Mouse (Mus musculus) testis, postnatal 10 days (tissue): Measurements from ENCODE around the gene Rfk.

Experiments
- DNase-seq: peaks from one replicate; pipeline ENCODE4 v3.0.0; 2021; ENCODE audit warnings: low spot score

Rfk gene

GRCm38 (mm10) chr19:17385022-17385421 is 8.8 kb upstream of the Rfk start:
- DNase-seq: no peak

DNA sequence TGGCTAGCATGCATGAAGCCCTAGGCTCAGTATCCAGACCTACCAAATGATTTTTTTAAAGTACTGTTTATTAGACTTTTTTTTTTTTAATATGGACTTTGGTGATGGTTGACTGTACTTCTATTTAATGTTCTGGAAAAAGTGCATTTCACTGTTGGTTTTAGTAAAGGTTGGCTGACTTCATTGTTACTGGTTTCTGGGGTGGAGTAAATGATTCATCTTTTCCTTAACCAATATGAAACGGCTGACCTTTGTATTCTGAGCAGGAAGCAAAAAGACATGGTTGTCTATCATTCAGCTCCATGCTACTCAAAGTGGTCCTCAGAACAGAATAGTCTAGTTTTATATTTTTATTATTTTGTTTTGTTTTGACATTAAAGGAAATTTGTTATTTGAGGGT is 8.4 kb upstream of the Rfk start:
- DNase-seq: no peak

GRCm38 (mm10) chr19:17386424-17386823 is 7.4 kb upstream of the Rfk start:
- DNase-seq: no peak

DNA sequence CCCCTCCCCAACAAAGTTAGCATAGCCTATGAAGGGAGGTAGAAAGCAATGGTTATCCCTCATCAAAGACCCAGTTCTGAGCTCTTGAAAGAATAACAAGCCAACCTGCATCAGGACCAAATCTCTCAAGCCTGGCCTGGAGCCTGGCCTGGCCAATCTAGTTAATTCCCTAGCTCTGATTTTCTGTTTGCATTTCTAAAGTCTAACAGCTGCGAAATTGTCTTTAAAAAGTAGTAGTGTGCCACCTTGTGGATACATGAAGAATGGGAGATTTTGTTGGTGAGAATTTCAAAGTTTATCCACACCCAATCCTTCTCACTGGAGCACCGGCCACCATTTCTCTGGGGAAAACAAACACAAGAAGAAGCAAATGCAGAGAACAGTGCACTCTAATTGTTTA is 5.4 kb upstream of the Rfk start:
- no peak for DNase-seq

DNA sequence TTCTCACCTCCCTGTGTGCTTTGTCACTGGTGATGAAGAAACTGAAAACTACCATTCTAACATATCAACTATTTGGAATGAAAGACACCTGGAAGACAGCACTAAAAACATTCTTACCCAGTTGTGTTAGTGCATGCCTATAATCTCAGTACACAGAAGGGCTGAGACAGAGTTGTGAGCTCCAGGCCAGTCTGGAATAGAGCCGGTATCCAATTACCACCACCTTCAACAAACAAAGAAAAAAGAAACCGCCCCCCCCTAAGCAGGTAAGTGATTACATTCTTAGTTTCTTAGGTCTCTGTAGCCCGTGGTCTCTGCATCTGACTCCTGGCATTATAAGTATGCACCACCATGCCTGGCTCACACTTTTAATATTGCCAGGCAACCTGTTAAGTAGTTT is 977 bp upstream of the Rfk start:
- no peak for DNase-seq

DNA sequence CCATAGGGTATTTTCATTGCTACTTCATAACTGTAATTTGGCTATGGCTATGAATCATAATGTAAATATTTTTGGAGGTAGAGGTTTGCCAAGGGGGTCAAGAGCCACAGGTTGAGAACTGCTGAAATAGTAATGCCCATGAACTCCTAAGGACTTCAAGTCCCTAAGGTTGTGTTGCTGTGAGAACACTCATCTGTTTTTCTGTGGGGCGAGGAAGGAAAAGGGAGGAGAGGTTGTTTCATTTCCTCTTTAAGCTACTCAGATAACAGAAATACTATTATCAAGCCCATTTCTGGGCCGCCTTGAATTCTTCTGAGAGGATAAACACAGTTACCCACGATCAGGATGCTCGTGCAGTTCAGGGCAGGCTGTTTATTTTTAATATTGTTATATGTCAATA is 3.0 kb downstream of the Rfk start:
- no peak for DNase-seq

DNA sequence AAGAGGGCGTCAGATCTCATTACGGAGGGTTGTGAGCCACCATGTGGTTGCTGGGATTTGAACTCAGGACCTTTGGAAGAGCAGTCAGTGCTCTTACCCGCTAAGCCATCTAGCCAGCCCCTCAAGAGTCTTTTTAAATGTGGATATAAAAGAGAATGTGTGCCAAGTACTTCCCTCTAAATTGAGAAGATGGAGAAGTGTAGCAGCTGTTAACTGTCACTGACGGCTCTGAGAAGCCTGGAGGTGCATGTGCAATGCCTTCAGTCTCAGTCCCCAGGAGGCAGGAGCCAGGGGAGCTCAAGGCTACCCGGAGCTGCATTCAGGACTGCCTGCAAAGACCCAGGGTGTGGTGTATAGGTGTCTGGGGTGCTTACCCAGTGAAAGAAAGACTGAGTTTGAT is 4.1 kb downstream of the Rfk start:
- no peak for DNase-seq

DNA sequence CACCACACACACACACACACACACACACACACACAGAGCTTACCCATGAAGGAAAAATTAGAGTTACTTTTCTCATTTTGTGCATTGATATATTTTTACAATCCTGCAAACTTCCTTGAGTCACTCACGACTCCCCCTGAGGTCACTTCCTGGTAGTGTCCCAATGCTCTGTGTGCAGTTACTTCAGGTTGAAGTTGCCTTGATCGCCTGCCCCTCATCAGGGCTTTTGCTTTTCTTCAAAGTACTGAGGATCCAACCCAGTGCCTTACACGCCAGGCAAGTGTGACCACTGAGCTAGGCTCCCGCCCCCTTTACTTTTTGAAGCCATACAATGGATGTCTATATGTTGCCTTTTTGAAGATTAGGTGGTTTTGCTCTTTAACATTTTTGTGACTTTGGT is 6.1 kb downstream of the Rfk start:
- DNase-seq: no peak

DNA sequence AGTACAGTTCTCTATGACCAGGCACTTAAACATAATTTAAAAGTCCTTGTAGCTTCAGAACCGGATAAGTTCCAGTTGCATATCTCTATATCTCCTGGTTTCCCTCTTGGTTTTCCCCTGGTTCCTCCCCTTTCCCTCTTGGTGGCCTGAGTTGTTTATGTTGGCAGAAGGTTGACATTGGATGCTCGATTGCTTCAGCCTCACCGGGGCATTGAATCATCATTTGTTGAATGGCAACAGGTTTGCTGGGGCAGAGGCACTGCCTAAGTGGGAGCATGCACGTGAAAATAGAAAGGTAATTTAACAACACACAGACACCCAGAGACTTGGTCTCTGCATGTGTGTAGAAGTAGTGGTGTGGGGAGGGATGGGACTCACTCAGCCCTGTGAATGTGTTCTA is 6.7 kb downstream of the Rfk start:
- DNase-seq: no peak

GRCm38 (mm10) chr19:17403175-17403574 is 9.3 kb downstream of the Rfk start:
- DNase-seq: no peak

DNA sequence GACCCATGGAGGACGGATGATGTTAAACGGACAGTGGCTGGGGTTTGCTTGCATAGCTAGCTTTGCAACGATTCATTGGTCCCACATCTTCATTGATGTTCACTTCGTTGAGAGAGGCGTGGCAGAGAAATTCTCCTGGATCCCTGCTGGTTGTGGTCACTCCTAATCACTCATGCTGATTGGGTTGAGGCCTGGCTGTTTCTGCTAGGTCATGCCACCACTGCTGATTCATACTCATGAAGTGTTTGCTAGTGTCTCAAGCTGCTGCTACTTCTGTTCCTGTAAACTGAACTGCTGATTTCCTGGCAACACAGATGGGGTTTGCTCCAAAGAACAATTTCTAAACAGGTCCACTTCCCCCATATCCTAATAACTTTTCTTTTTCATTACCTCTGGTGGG is 13.0 kb downstream of the Rfk start:
- no peak for DNase-seq

- no peak for DNase-seq
Measured at GRCm38 (mm10) chr19:17408591-17408990, 14.7 kb downstream of the Rfk start.

DNA sequence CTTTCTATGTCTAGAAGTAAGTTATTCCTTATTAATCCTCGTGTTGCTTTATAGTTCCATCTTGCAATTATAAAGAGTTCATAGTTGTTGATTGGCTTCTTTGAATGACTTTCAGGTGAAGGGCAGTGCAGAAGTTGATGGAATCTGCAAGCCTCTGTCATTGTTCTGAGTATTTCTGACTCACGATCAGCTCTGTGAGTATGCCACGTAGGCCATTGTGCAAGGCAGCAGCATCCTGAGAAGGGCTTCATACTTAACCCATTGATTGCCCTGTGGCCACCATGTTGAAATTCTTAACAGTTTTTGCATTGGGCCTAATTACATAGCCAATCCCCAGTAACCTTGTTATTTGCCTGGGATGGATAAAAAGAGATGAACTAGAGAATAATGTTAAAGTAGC is 15.5 kb downstream of the Rfk start:
- DNase-seq: no peak

GRCm38 (mm10) chr19:17410465-17411065 is 16.7 kb downstream of the Rfk start:
- DNase-seq: no peak

- DNase-seq: no peak
Measured at GRCm38 (mm10) chr19:17412915-17413459, 19.1 kb downstream of the Rfk start.

DNA sequence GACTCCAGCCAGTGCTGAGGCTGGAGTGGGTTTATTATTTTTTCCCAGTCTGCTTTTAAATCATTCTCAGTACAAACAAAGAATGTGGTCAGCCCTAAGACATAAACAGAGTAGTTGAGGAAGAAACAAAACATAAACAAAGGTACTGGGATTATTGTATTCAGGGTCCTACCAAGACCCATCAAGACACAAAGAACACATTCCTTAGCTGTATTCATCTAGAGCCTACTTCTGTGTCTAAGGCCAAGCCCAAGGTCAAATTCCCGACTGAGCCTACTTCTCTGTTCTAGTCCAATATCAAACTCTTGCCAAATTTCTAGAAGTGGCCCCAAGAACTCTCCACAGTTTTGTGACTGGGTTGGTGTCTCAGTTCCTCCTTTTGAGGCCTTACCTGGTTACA is 24.0 kb downstream of the Rfk start:
- DNase-seq: no peak

DNA sequence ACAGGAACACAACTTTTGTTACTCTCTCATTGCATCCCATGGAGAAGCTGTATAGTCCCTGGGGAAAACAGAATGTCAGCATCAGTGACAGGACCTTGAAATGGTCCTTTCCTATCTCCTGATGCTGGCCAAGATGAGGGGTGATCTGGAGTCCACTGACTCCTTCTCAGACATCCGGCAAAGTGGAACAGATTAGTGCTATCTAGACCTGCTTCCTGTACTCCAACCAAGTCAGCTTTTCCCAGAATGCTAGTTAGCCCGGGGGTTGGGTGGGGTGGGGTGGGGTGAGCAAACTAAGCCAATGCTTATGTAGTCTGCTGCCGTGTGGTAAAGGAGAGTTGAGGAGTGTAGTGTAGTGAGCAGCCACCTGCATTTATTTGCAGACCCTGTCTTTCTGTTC is 29.5 kb downstream of the Rfk start:
- DNase-seq: no peak

GRCm38 (mm10) chr19:17427824-17428560 is 34.1 kb downstream of the Rfk start:
- no peak for DNase-seq

GRCm38 (mm10) chr19:17428561-17428914 is 34.7 kb downstream of the Rfk start:
- DNase-seq: no peak

DNA sequence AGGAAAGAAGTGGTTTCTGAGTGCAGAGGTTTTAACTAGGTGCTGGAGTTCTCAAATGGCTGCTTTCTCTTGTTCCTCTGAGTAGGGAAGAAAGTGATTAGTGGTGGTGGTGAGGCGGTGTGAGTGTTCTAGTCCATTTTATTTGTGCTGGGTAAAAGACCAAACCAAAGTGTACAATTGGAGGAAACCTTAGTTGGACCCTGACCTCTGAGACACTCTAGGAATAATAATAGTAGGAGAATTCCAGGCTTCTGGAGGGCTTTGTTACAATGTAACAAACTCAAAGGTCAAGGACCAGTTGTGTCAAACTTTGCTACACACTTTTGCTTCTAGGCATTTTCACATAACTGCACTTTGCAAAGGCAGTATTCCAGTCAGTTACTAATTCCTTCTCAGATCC is 42.8 kb downstream of the Rfk start:
- no peak for DNase-seq

DNA sequence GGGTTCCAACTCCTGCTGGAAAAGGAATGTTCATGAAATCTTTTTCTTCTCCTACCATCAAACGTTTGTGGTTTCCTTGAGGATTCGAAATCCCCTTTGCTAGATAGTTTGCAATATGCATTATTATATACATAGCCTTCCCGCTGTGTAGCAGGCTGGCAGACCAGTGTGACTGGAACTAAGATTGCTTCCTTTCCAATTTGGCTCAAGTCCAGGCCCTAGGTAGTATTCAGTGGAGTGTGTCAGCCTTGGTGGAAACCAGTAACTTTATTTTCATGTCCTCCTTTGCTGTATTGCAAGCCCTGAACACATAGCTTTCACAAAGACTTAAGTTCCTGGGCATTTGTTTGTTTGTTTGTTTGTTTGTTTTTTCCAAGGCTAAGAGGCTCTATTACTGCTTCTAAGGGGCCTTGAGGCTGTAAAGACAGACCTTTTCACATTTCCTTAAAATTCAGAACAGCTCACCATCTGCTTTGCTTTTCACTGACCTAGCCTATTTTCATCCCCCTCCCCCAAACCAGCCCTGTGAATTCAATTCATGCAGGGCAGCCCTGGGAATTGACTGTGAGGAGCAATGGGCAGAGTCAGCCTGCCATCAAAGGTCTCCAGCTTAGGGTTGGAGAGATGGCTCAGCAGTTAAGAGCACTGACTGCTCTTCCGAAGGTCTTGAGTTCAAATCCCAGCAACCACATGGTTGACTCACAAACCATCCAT is 45.8 kb downstream of the Rfk start:
- DNase-seq: no peak

DNA sequence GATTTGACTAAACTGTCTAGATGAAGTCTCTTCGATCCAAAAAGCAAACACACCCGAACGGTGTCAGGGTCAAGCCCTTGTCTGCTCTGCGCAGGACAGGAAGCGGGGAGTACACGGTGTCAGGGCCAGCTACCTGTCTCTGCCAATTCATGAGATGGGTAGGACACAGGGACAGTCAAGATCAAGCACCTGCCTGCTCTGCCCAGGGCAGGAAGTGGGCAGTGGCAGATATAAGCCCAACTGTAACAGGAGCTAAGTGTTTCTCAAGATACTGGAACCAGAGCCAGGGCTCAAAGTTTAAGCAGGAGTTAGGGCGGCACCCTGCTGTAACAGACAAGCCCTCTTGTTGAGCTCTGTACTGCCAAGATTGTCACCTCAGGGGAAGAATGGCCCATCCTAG is 49.7 kb downstream of the Rfk start:
- DNase-seq: no peak
